Mouse (Mus musculus): ENCODE measurements around the gene Rpl13a. TPM values are rescaled to one million over a fixed set of nuclear protein-coding genes. Genes with fewer than 3 reads are reported as not detected.
"Not testable (repeated sequence)": the region's sequence is repeated elsewhere in the genome, so short reads cannot be mapped to it uniquely, and the experiment has no call there.

The Rpl13a gene
- total RNA-seq, 4 experiments from 2014 or later, result 731 to 1,022 (median 859) TPM

DNA sequence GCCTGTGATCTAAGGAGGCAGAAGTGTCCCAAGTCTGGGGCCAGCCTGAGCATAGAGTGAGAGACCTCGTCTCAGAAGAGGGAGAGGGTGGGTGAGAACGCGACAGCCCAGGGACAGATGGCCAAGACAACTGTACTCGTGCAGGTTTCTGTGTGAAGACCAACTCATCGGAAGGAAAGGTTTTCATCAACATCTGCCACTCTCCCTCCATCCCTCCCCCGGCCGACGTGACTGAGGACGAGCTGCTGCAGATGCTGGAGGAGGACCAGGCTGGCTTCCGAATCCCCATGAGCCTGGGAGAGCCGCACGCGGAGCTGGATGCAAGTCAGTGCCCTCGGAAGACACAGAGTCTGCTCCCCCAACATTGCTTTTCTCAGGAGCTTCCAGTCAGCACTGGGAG is 28.9 kb upstream of the Rpl13a start:
- DNase-seq (ENCODE audit: low spot score in 2 of 2), result no peak

- no peak for DNase-seq (ENCODE audit: low spot score in 2 of 2)
Measured at GRCm38 (mm10) chr7:45156206-45156605, 27.6 kb upstream of the Rpl13a start.

GRCm38 (mm10) chr7:45155590-45155989 is 27.0 kb upstream of the Rpl13a start:
- no peak for DNase-seq (ENCODE audit: low spot score in 2 of 2)

DNA sequence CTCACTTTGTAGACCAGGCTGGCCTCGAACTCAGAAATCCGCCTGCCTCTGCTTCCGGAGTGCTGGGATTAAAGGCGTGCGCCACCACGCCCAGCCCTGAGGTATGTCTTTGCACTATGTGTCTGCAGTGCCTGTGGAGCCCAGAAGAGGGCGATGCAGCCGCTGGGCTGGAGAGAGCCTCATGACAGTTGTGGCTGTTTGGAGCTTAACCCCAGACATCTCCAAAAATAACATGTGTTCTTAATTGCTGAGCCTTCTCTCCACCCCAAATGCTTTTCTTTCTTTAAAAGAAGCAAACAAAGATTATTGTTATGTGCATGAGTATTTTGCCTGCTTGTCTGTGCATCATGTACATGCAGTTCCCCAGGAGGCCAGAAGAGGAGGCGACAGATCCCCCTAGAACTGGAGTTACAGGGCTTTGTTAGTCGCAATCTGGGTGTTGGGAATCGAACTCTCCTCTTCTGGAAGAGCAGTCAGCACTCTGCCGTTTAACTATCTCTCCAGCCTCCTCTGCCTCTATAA is 26.5 kb upstream of the Rpl13a start:
- DNase-seq (ENCODE audit: low spot score in 2 of 2), result no peak

GRCm38 (mm10) chr7:45154096-45154992 is 25.8 kb upstream of the Rpl13a start, which contains the start of the genes Pih1d1 and Aldh16a1:
Gene Pih1d1, plus strand, starts transcription at chr7:45154303.
Gene Aldh16a1, minus strand, starts transcription at chr7:45154584.
- peak; percentile 93 to 98 for DNase-seq (ENCODE audit: low spot score in 2 of 2)

GRCm38 (mm10) chr7:45153586-45153985 is 25.0 kb upstream of the Rpl13a start:
- no peak for DNase-seq (ENCODE audit: low spot score in 2 of 2)

DNA sequence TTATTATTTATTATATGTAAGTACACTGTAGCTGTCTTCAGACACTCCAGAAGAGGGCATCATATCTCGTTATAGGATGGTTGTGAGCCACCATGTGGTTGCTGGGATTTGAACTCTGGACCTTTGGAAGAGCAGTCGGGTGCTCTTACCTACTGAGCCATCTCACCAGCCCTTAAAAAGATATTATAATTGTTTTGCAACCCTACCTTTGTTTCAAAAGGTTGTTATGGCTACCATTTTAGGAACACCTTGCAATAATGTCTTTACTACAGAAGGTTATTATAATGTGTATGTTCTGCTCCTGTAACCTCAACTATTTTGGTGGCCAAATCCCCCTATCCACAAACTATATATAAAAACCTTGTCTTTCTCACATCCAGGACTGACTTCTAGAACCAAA is 24.5 kb upstream of the Rpl13a start:
- DNase-seq (ENCODE audit: low spot score in 2 of 2), result not testable (repeated sequence)

- DNase-seq (ENCODE audit: low spot score in 2 of 2), result no peak
Measured at GRCm38 (mm10) chr7:45151303-45151702, 22.7 kb upstream of the Rpl13a start.

GRCm38 (mm10) chr7:45150321-45150720 is 21.8 kb upstream of the Rpl13a start:
- DNase-seq (ENCODE audit: low spot score in 2 of 2), result no peak

GRCm38 (mm10) chr7:45149545-45149944 is 21.0 kb upstream of the Rpl13a start:
- DNase-seq (ENCODE audit: low spot score in 2 of 2), result no peak

DNA sequence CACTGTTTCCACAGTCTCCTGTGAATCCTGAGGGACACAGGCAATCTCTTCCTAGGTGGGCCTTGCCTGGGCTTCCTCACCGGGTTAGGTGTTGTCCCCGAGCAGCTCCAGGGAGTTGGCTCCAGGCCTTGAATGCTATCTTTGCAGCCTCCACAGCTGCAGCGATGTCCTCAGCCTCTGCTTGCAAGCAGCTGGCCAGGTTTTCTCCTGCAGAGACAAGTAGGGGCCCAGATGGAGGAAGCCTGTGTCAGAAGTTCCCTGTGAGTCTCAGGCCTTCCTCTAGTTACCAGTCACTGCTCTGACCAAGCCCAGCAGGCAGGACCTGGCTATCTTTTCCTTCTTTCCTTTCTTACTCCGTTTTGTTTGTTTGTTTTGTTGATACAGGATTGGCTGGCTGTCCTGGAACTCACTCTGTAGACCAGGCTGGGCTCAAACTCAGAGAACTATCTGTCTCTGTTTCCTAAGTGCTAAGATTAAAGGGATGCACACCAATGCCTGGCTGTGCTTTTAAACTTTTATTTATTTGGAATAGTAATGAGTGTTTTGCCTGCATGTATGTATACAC is 20.1 kb upstream of the Rpl13a start:
- DNase-seq (ENCODE audit: low spot score in 2 of 2), result no peak

- DNase-seq (ENCODE audit: low spot score in 2 of 2), result no peak
Measured at GRCm38 (mm10) chr7:45147899-45148298, 19.3 kb upstream of the Rpl13a start.

GRCm38 (mm10) chr7:45147267-45147666 is 18.7 kb upstream of the Rpl13a start:
- DNase-seq (ENCODE audit: low spot score in 2 of 2), result no peak

GRCm38 (mm10) chr7:45145460-45145859 is 16.9 kb upstream of the Rpl13a start:
- DNase-seq (ENCODE audit: low spot score in 2 of 2), result no peak

DNA sequence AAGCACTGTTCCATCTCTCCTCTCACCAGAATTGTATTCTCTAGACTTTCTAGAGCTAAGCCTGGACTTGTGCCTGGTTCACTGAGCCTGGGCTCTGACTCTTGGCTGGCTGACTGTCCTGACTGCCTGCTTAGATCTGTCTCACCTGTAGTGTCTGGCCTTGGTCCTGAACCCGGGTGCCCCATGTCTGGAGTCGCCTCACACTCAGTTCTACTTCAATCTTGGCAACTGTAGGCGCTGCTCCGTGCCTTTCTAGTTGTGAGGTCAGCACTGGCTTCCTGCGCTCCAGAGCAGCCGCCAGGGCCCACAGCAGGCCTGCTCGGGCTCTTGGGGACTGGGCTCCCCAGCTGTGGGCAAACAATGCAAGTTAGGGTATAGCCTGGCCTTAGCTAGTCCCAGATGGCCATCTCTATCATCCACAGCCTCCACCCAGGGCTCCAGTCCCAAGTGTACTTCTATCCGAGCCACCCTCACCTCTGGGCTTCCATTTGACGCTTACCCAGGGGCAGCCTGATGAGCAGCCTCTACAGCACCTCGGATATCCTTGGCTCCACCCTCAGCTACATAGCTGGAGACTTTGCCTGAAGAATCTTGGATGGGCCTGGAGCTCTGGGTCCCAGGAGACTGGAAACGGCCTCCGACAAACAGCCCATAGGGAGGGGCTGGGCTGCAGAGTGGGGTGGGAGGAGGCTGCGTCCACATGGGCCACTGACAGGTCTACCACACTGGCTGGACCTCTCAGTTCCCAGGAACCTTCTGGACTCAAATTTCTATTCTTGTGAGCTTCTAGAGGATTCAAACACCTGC is 16.0 kb upstream of the Rpl13a start:
- DNase-seq (ENCODE audit: low spot score in 2 of 2), result no peak

GRCm38 (mm10) chr7:45141914-45142313 is 13.4 kb upstream of the Rpl13a start:
- DNase-seq (ENCODE audit: low spot score in 2 of 2), result no peak

DNA sequence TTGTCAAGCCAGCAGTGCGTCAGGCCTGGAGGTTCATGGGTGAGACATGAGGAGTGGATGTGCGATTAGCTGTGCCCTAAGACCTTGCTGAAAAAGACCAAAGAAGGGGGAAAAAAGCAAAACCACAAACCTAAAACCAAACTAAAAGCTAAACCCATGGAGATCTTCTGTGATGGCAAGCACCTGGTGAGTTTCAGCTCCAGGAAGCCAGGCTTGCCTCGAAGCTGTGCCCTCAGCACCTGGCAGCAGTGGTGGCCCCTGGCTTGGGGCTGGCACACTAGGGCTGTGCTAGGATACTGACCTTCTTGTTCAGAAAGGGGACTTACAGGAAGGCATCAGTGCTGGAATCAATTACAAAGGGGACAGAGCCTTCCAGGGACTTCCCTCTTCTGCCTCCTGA is 12.8 kb upstream of the Rpl13a start:
- DNase-seq (ENCODE audit: low spot score in 2 of 2), result no peak

- DNase-seq (ENCODE audit: low spot score in 2 of 2), result no peak
Measured at GRCm38 (mm10) chr7:45139904-45140723, 11.6 kb upstream of the Rpl13a start.

DNA sequence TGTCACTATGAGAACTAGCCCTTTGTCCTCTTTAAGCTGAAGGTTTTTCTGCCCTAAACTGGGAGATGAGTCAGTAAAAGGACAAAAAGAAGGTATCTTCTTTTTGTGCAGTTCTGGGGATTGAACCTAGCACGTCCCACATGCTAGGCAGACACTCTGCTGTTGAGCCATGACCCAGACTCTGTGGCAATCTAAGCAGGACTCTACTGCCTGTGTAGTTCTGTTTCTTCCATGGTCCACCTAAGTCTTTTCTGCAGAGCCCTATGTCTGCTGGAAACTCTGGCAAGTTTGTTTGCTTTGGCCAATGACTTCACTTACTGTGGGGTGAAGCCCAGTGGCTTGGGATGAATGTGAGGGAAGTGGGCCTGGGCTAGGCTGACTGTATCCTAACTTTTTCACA is 9.8 kb upstream of the Rpl13a start:
- DNase-seq (ENCODE audit: low spot score in 2 of 2), result no peak

- no peak for DNase-seq (ENCODE audit: low spot score in 2 of 2)
Measured at GRCm38 (mm10) chr7:45137171-45138006, 8.8 kb upstream of the Rpl13a start.

Measured in layer of hippocampus, adult 8-10 months (tissue).